In the genomic region with DNA sequence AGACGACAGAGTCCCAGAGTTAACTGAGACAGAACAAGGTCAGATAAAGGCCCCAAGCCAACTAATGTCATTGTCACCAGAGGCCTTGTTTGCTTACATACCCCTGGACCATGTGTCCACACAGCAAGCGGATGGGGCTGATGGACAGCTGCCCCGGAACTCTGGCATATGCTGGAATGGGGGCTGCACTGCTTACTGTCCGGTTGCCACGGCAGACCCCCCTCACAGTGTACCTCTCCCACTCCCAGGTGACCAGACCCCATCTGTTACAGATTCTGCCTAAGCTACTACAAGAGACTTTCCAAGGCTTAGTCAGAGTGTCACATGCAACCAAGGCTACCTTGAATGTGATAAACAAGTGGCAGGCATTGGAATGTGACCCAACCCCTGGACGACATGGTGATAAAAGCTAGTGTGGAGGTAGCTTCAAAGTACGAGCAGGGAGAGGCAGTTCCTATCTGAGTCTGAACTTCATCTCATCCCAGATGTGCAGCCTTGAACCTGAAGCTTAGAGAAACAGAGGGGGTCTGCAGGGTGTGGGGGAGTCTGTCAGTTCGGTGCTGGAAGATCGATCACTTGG, we compare ENCODE assay signal across 19 mouse cellular contexts.
A peak's percentile ranks its signal among the peaks of the same experiment; 100 is the strongest.
DNase-seq lines count a peak whose midpoint lies in the region; ATAC-seq lines count a peak whose summit lies in the region.
"Had no signal": no experiment of that assay in that cellular context is flagged by ENCODE, and none has a peak within 500 bp of the region (broad histone marks: within the 10 kb centered on the region; RNA-seq: fewer than 3 reads in every experiment).

No protein-coding gene starts in this region.

- no peaks in the 10 kb centered on the region for H3K9me3 ChIP-seq in heart, embryonic 11.5 days (replicated peaks; ENCODE audit: control insufficient read depth, low read length)
- H3K9me3 ChIP-seq in midbrain, embryonic 10.5 days (replicated peaks), result no peaks in the 10 kb centered on the region
- no peaks in the 10 kb centered on the region for H3K9me3 ChIP-seq in midbrain, embryonic 16.5 days (replicated peaks; ENCODE audit: control insufficient read depth, low read length, poor library complexity, severe bottlenecking)
- no peaks in the 10 kb centered on the region for H3K9me3 ChIP-seq in intestine, embryonic 16.5 days (ENCODE audit: control insufficient read depth, low read length)
- H3K9me3 ChIP-seq in limb, embryonic 15.5 days, result no peaks in the 10 kb centered on the region
- H3K9me3 ChIP-seq: hindbrain, embryonic 15.5 days; neural tube, embryonic 12.5 days had no signal

- intact Hi-C loops in heart, postnatal 25 days (cut with DNase I), result no loop called here

- H3K27me3 ChIP-seq in heart, embryonic 11.5 days (ENCODE audit: control insufficient read depth, insufficient read depth, low read length), result no peaks in the 10 kb centered on the region
- no peaks in the 10 kb centered on the region; the same call in 1 of the 2 replicates for H3K27me3 ChIP-seq in midbrain, embryonic 10.5 days (ENCODE audit: low read depth, poor library complexity, severe bottlenecking)
- H3K27me3 ChIP-seq in midbrain, embryonic 16.5 days (ENCODE audit: control insufficient read depth, insufficient read depth, low read depth, low read length), result no peaks in the 10 kb centered on the region
- H3K27me3 ChIP-seq in intestine, embryonic 16.5 days (replicated peaks; ENCODE audit: control insufficient read depth, insufficient read depth, low read length), result no peaks in the 10 kb centered on the region
- no peaks in the 10 kb centered on the region for H3K27me3 ChIP-seq in limb, embryonic 15.5 days
- H3K27me3 ChIP-seq: hindbrain, embryonic 15.5 days; neural tube, embryonic 12.5 days had no signal

- DNase-seq in heart, postnatal 25 days (ENCODE audit: low spot score), result no peak
- DNase-seq in midbrain, embryonic 10.5 days (ENCODE audit: low spot score), result no peak
- no peak for DNase-seq in c-Kit-positive CD71-positive TER-119-positive erythroid progenitor cells, embryonic 14.5 days (ENCODE audit: low spot score)
- DNase-seq: cerebellum, adult 2 months; cerebellum, postnatal 36 days; gastrocnemius, postnatal 36 days; kidney, adult 18-20 months; kidney, postnatal 14 days; lung, adult 18-20 months; right cerebral cortex, postnatal 4 days; thymus, postnatal 36 days had no signal

- H3K27ac ChIP-seq in heart, embryonic 11.5 days (ENCODE audit: low read depth, low read length), result 0 out of 2 replicates have a peak overlapping the region, but pooled peaks have one; percentile 35
- H3K27ac ChIP-seq in midbrain, embryonic 10.5 days (replicated peaks), result peak overlapping the region; percentile 60
- H3K27ac ChIP-seq in midbrain, embryonic 16.5 days (ENCODE audit: low read length), result no peak overlapping the region
- H3K27ac ChIP-seq in intestine, embryonic 16.5 days (ENCODE audit: low read length), result peak overlapping the region; percentile 25
- peak overlapping the region; percentile 62; the same call in 1 of the 2 replicates for H3K27ac ChIP-seq in limb, embryonic 15.5 days
- H3K27ac ChIP-seq: hindbrain, embryonic 15.5 days; neural tube, embryonic 12.5 days had no signal

- H3K4me1 ChIP-seq in heart, embryonic 11.5 days (ENCODE audit: control insufficient read depth, insufficient read depth, low read length), result peaks cover 36% of the 10 kb centered on the region
- H3K4me1 ChIP-seq in midbrain, embryonic 10.5 days, result peaks cover 51% of the 10 kb centered on the region
- peaks cover 6% of the 10 kb centered on the region for H3K4me1 ChIP-seq in midbrain, embryonic 16.5 days (ENCODE audit: control insufficient read depth, insufficient read depth, low read length)
- H3K4me1 ChIP-seq in intestine, embryonic 16.5 days (ENCODE audit: control insufficient read depth, insufficient read depth, low read length), result peaks cover 41% of the 10 kb centered on the region
- peaks cover 59% of the 10 kb centered on the region for H3K4me1 ChIP-seq in limb, embryonic 15.5 days

- ATAC-seq in heart, embryonic 11.5 days (replicated peaks; ENCODE audit: insufficient number of reproducible peaks, low FRiP score, low TSS enrichment), result no peak
- no peak for ATAC-seq in midbrain, embryonic 16.5 days
- ATAC-seq in intestine, embryonic 16.5 days, result peak; percentile 67
- ATAC-seq in limb, embryonic 15.5 days (ENCODE audit: insufficient number of reproducible peaks, low FRiP score, low TSS enrichment, low read depth), result no peak
- no peak for ATAC-seq in frontal cortex, adult (ENCODE audit: low TSS enrichment)

- H3K9ac ChIP-seq in heart, embryonic 11.5 days (ENCODE audit: low read depth, low read length), result 0 out of 2 replicates have a peak overlapping the region, but pooled peaks have one; percentile 17
- H3K9ac ChIP-seq in midbrain, embryonic 16.5 days (ENCODE audit: low read depth, low read length), result no peak overlapping the region
- H3K9ac ChIP-seq in intestine, embryonic 16.5 days (ENCODE audit: low read depth, low read length), result 0 out of 2 replicates have a peak overlapping the region, but pooled peaks have one; percentile 17
- H3K9ac ChIP-seq in limb, embryonic 15.5 days, result no peak overlapping the region
- H3K9ac ChIP-seq: hindbrain, embryonic 15.5 days; neural tube, embryonic 12.5 days had no signal

- H3K4me3 ChIP-seq in heart, embryonic 11.5 days (ENCODE audit: low read depth, low read length), result no peak overlapping the region
- H3K4me3 ChIP-seq in midbrain, embryonic 10.5 days, result no peak overlapping the region
- H3K4me3 ChIP-seq in midbrain, embryonic 16.5 days (ENCODE audit: low read depth, low read length), result no peak overlapping the region
- no peak overlapping the region for H3K4me3 ChIP-seq in intestine, embryonic 16.5 days (ENCODE audit: low read length)
- H3K4me3 ChIP-seq in limb, embryonic 15.5 days, result no peak overlapping the region
- H3K4me3 ChIP-seq: hindbrain, embryonic 15.5 days; neural tube, embryonic 12.5 days had no signal

- H3K36me3 ChIP-seq in heart, embryonic 11.5 days (ENCODE audit: control insufficient read depth, insufficient read depth, low read length), result no peaks in the 10 kb centered on the region
- H3K36me3 ChIP-seq in midbrain, embryonic 10.5 days, result no peaks in the 10 kb centered on the region
- no peaks in the 10 kb centered on the region for H3K36me3 ChIP-seq in midbrain, embryonic 16.5 days (ENCODE audit: control insufficient read depth, insufficient read depth, low read length)
- no peaks in the 10 kb centered on the region for H3K36me3 ChIP-seq in intestine, embryonic 16.5 days (ENCODE audit: control insufficient read depth, insufficient read depth, low read length)
- no peaks in the 10 kb centered on the region for H3K36me3 ChIP-seq in limb, embryonic 15.5 days
- H3K36me3 ChIP-seq: hindbrain, embryonic 15.5 days; neural tube, embryonic 12.5 days had no signal

- H3K4me2 ChIP-seq in heart, embryonic 11.5 days, result no peak overlapping the region
- H3K4me2 ChIP-seq in midbrain, embryonic 16.5 days (ENCODE audit: low read length), result no peak overlapping the region
- no peak overlapping the region for H3K4me2 ChIP-seq in intestine, embryonic 16.5 days (ENCODE audit: low read depth, low read length)
- no peak overlapping the region for H3K4me2 ChIP-seq in limb, embryonic 15.5 days
- H3K4me2 ChIP-seq: hindbrain, embryonic 15.5 days; liver, embryonic 11.5 days; neural tube, embryonic 12.5 days had no signal

- WGBS in heart, embryonic 11.5 days (ENCODE audit: insufficient replicate concordance), result 47% methylated on average over 9 of the region's 9 CpGs
- 74% methylated on average over 9 of the region's 9 CpGs for WGBS in midbrain, embryonic 10.5 days
- WGBS in midbrain, embryonic 16.5 days, result 78% methylated on average over 9 of the region's 9 CpGs
- 54% methylated on average over 9 of the region's 9 CpGs for WGBS in intestine, embryonic 16.5 days
- 64% methylated on average over 9 of the region's 9 CpGs for WGBS in limb, embryonic 15.5 days

Comparison
In these comparisons a context has a peak if more than half of its experiments do, and no peak if none do; other contexts are left out.
1. H3K9ac ChIP-seq: peak in heart, embryonic 11.5 days (single experiment) and intestine, embryonic 16.5 days (single experiment); none in midbrain, embryonic 16.5 days (single experiment) and limb, embryonic 15.5 days (single experiment).